Mouse (Mus musculus) midbrain, embryonic 11.5 days (tissue): ENCODE measurements around the gene Clic3. TPM values are rescaled to one million over a fixed set of nuclear protein-coding genes. Genes with fewer than 3 reads are reported as not detected.

ENCODE experiments used
- ATAC-seq: fragments of 200-750 bp; cut with Nextera tagmentation; 2 replicates; pipeline ENCODE4 v1.8.0; 2017; ENCODE audit warnings: moderate TSS enrichment, moderate library complexity; ENCODE audit not compliant: low FRiP score
- DNase-seq: peaks from one replicate; pipeline ENCODE4 v3.0.0; 2015; ENCODE audit warnings: low spot score; ENCODE audit errors: missing footprints
- H3K27ac ChIP-seq: fragments of 300-500 bp; sonication (generic); 2 replicates; pipeline ENCODE4 v1.5.1; 2014; ENCODE audit warnings: low read depth, low read length
- H3K27me3 ChIP-seq: fragments of 300-500 bp; sonication (generic); 2 replicates; pipeline ENCODE4 v1.6.1; 2014; ENCODE audit warnings: mild to moderate bottlenecking, low read length, moderate library complexity, mixed read lengths; ENCODE audit not compliant: control insufficient read depth, insufficient read depth
- H3K36me3 ChIP-seq: fragments of 300-500 bp; sonication (generic); 2 replicates; pipeline ENCODE4 v1.6.1; 2014; ENCODE audit warnings: mild to moderate bottlenecking, low read length, moderate library complexity, mixed read lengths; ENCODE audit not compliant: control insufficient read depth, insufficient read depth
- H3K4me1 ChIP-seq: fragments of 300-500 bp; sonication (generic); 2 replicates; pipeline ENCODE4 v1.6.1; 2014; ENCODE audit warnings: low read length; ENCODE audit not compliant: control insufficient read depth, insufficient read depth
- H3K4me2 ChIP-seq: fragments of 300-500 bp; sonication (generic); 2 replicates; pipeline ENCODE4 v1.6.1; 2014; ENCODE audit warnings: mild to moderate bottlenecking, moderate library complexity
- H3K4me3 ChIP-seq: fragments of 300-500 bp; sonication (generic); 2 replicates; pipeline ENCODE4 v1.5.1; 2014; ENCODE audit warnings: low read depth, low read length
- H3K9ac ChIP-seq: fragments of 300-500 bp; sonication (generic); 2 replicates; pipeline ENCODE4 v1.6.1; 2014; ENCODE audit warnings: low read length
- H3K9me3 ChIP-seq: fragments of 300-500 bp; sonication (generic); 2 replicates; pipeline ENCODE4 v1.6.1; 2016; ENCODE audit warnings: low read length; ENCODE audit not compliant: control insufficient read depth
- WGBS: fragments of 180-500 bp; shearing (Covaris S2); extraction: QIAGEN DNeasy Blood & Tissue Kit; methylation state at CpG from one replicate; pipeline ENCODE4 v1.1.7; 2014; 5-methylcytosine and 5-hydroxymethylcytosine counted together
- microRNA-seq: library from miRNA; unstranded; fragments of <30 nt; microRNA quantifications from one replicate; pipeline ENCODE4, GENCODE M21; 2017
- polyA plus RNA-seq: library from polyadenylated mRNA; unstranded; fragments of >200 nt; fragmentation: Nextera tagmentation; extraction: Ambion mirVana; gene quantifications from 2 replicates; pipeline ENCODE4 v1.2.1, GENCODE M21; 2014

The Clic3 gene
- polyA plus RNA-seq, 1 experiment from 2014 or later, result 0.25 TPM

- H3K27me3 ChIP-seq, result no peaks in the 10 kb centered on the region
- peak within 1 kb of the TSS; percentile 79 for H3K4me3 ChIP-seq
- DNase-seq (no peak), ATAC-seq (no peak; the same call in 1 of the 2 replicates)
- H3K9me3 ChIP-seq, result no peaks in the 10 kb centered on the region
- H3K9ac ChIP-seq, result peak within 1 kb of the TSS; percentile 90
- no peaks in the 10 kb centered on the region for H3K36me3 ChIP-seq
- WGBS, result 74% methylated on average over 20 of the region's 20 CpGs
- H3K4me1 ChIP-seq, result peaks cover 8% of the 10 kb centered on the region
- H3K4me2 ChIP-seq, result peak within 1 kb of the TSS; percentile 90
- H3K27ac ChIP-seq, result no peak within 1 kb of the TSS; the same call in 1 of the 2 replicates
Observed at GRCm38 (mm10) chr2:25501593-25502486, 45.2 kb downstream of the Clic3 start, which contains the start of gene C8g. Gene C8g (minus strand): TSS chr2:25501719.

- 89% methylated on average over 3 of the region's 3 CpGs for WGBS
- Histone ChIP-seq H3K4me1 (peaks cover 8% of the 10 kb centered on the region), H3K27ac (no peak overlapping the region), H3K36me3 (no peaks in the 10 kb centered on the region), H3K4me2 (no peak overlapping the region), H3K27me3 (no peaks in the 10 kb centered on the region), H3K9ac (no peak overlapping the region), H3K9me3 (no peaks in the 10 kb centered on the region), H3K4me3 (no peak overlapping the region)
- no peak for DNase-seq
- no peak for ATAC-seq
Observed at GRCm38 (mm10) chr2:25502726-25503125, 46.1 kb downstream of the Clic3 start.

- Histone ChIP-seq H3K27ac (no peak overlapping the region), H3K9ac (no peak overlapping the region), H3K36me3 (no peaks in the 10 kb centered on the region), H3K9me3 (no peaks in the 10 kb centered on the region), H3K4me1 (peaks cover 8% of the 10 kb centered on the region), H3K27me3 (no peaks in the 10 kb centered on the region), H3K4me2 (no peak overlapping the region), H3K4me3 (no peak overlapping the region)
- ATAC-seq (no peak), DNase-seq (no peak)
- WGBS, result 95% methylated on average over 19 of the region's 19 CpGs
Observed at GRCm38 (mm10) chr2:25504538-25504937, 47.9 kb downstream of the Clic3 start.

GRCm38 (mm10) chr2:25505000-25505399 lies 48.4 kb downstream of the Clic3 start:
- WGBS, result 80% methylated on average over 1 of the region's 1 CpGs
- Histone ChIP-seq H3K27me3 (no peaks in the 10 kb centered on the region), H3K36me3 (no peaks in the 10 kb centered on the region), H3K9ac (no peak overlapping the region), H3K4me1 (peaks cover 8% of the 10 kb centered on the region), H3K27ac (no peak overlapping the region), H3K4me2 (no peak overlapping the region), H3K4me3 (no peak overlapping the region), H3K9me3 (no peaks in the 10 kb centered on the region)
- no peak for ATAC-seq
- DNase-seq, result no peak

GRCm38 (mm10) chr2:25505860-25506259 lies 49.2 kb downstream of the Clic3 start:
- Histone ChIP-seq H3K9ac (no peak overlapping the region), H3K4me1 (peaks cover 8% of the 10 kb centered on the region), H3K9me3 (no peaks in the 10 kb centered on the region), H3K27me3 (no peaks in the 10 kb centered on the region), H3K27ac (no peak overlapping the region), H3K4me3 (no peak overlapping the region), H3K36me3 (no peaks in the 10 kb centered on the region), H3K4me2 (no peak overlapping the region)
- 86% methylated on average over 4 of the region's 4 CpGs for WGBS
- no peak for DNase-seq
- no peak for ATAC-seq

GRCm38 (mm10) chr2:25506964-25507363 lies 50.3 kb downstream of the Clic3 start:
- WGBS, result 29% methylated on average over 5 of the region's 5 CpGs
- DNase-seq (no peak), ATAC-seq (no peak)
- H3K27me3 ChIP-seq, result no peaks in the 10 kb centered on the region
- H3K36me3 ChIP-seq, result no peaks in the 10 kb centered on the region
- H3K9me3 ChIP-seq, result no peaks in the 10 kb centered on the region
- H3K9ac ChIP-seq, result no peak overlapping the region
- H3K4me1 ChIP-seq, result no peaks in the 10 kb centered on the region; the same call in 1 of the 2 replicates
- H3K27ac ChIP-seq, result no peak overlapping the region
- no peak overlapping the region for H3K4me2 ChIP-seq
- no peak overlapping the region for H3K4me3 ChIP-seq

Small RNA genes lying within 50 kb of the gene (microRNA-seq; reads per million reads assigned to microRNA genes)
- not detected for gene Mir3087

Other genes with a start within 250 kb of the Clic3 start
- 96.4 and 102 TPM in 2 replicates for gene Nelfb, start 245.3 kb upstream of the Clic3 start, polyA plus RNA-seq
- not detected in 2 replicates for gene Stpg3, start 242.2 kb upstream of the Clic3 start, polyA plus RNA-seq
- gene Fam166a, start 238.1 kb upstream of the Clic3 start, polyA plus RNA-seq, result 0.94 TPM in 1 of 2 replicates, not detected in the other
- 535 and 571 TPM in 2 replicates for gene Tubb4b, start 232.1 kb upstream of the Clic3 start, polyA plus RNA-seq
- not detected in 2 replicates for gene Slc34a3, start 222.5 kb upstream of the Clic3 start, polyA plus RNA-seq
- not detected in 2 replicates for gene Rnf224, start 220.1 kb upstream of the Clic3 start, polyA plus RNA-seq
- 24.4 and 26.9 TPM in 2 replicates for gene Rnf208, start 214.6 kb upstream of the Clic3 start, polyA plus RNA-seq
- 0.32 TPM in 1 of 2 replicates, not detected in the other for gene Cysrt1, start 214.4 kb upstream of the Clic3 start, polyA plus RNA-seq
- 3.3 and 4.1 TPM in 2 replicates for gene AL732309.1, start 210.0 kb upstream of the Clic3 start, polyA plus RNA-seq
- 14.7 and 16.0 TPM in 2 replicates for gene Tmem203, start 201.4 kb upstream of the Clic3 start, polyA plus RNA-seq
- 2.4 and 4.5 TPM in 2 replicates for gene Tprn, start 194.2 kb upstream of the Clic3 start, polyA plus RNA-seq
- gene Ssna1, start 184.4 kb upstream of the Clic3 start, polyA plus RNA-seq, result 240 and 247 TPM in 2 replicates
- gene Anapc2, start 184.4 kb upstream of the Clic3 start, polyA plus RNA-seq, result 105 and 117 TPM in 2 replicates
- not detected in 2 replicates for gene Tmem210, start 168.7 kb upstream of the Clic3 start, polyA plus RNA-seq
- not detected in 2 replicates for gene Lrrc26, start 166.9 kb upstream of the Clic3 start, polyA plus RNA-seq
- 2.4 and 2.6 TPM in 2 replicates for gene Grin1, start 137.7 kb upstream of the Clic3 start, polyA plus RNA-seq
- 87.2 and 88.1 TPM in 2 replicates for gene Man1b1, start 124.5 kb upstream of the Clic3 start, polyA plus RNA-seq
- 15.9 and 16.0 TPM in 2 replicates for gene Dpp7, start 100.5 kb upstream of the Clic3 start, polyA plus RNA-seq
- 3.4 and 6.7 TPM in 2 replicates for gene Uap1l1, start 91.2 kb upstream of the Clic3 start, polyA plus RNA-seq
- gene Sapcd2, start 84.5 kb upstream of the Clic3 start, polyA plus RNA-seq, result 47.9 and 53.3 TPM in 2 replicates
- 0.12 and 0.23 TPM in 2 replicates for gene Entpd2, start 61.0 kb upstream of the Clic3 start, polyA plus RNA-seq
- 101 and 106 TPM in 2 replicates for gene Npdc1, start 57.5 kb upstream of the Clic3 start, polyA plus RNA-seq
- gene Fut7, start 33.6 kb upstream of the Clic3 start, polyA plus RNA-seq, result not detected in 2 replicates
- gene Abca2, start 28.1 kb upstream of the Clic3 start, polyA plus RNA-seq, result 5.2 and 5.4 TPM in 2 replicates
- 21.9 and 23.2 TPM in 2 replicates for gene Paxx, start 4.3 kb downstream of the Clic3 start, polyA plus RNA-seq
- 0.26 TPM in 1 of 2 replicates, not detected in the other for gene Ptgds, start 13.2 kb downstream of the Clic3 start, polyA plus RNA-seq
- gene Lcn12, start 37.1 kb downstream of the Clic3 start, polyA plus RNA-seq, result not detected in 2 replicates
- 65.9 and 66.4 TPM in 2 replicates for gene Fbxw5, start 43.9 kb downstream of the Clic3 start, polyA plus RNA-seq
- 3.6 TPM in 2 replicates for gene C8g, start 44.9 kb downstream of the Clic3 start, polyA plus RNA-seq
- gene Traf2, start 90.1 kb downstream of the Clic3 start, polyA plus RNA-seq, result 29.0 and 31.6 TPM in 2 replicates
- 385 TPM in 2 replicates for gene Edf1, start 101.0 kb downstream of the Clic3 start, polyA plus RNA-seq
- 1.4 and 2.2 TPM in 2 replicates for gene Mamdc4, start 118.0 kb downstream of the Clic3 start, polyA plus RNA-seq
- 158 and 159 TPM in 2 replicates for gene Phpt1, start 118.4 kb downstream of the Clic3 start, polyA plus RNA-seq
- 0.07 and 0.10 TPM in 2 replicates for gene Ajm1, start 124.9 kb downstream of the Clic3 start, polyA plus RNA-seq
- 49.2 and 51.2 TPM in 2 replicates for gene Rabl6, start 151.7 kb downstream of the Clic3 start, polyA plus RNA-seq
- gene Ccdc183, start 160.8 kb downstream of the Clic3 start, polyA plus RNA-seq, result 0.25 and 0.28 TPM in 2 replicates
- gene Tmem141, start 165.2 kb downstream of the Clic3 start, polyA plus RNA-seq, result 17.9 and 19.1 TPM in 2 replicates
- gene Fcna, start 171.2 kb downstream of the Clic3 start, polyA plus RNA-seq, result 1.3 and 1.6 TPM in 2 replicates
- not detected in 2 replicates for gene Lcn8, start 196.3 kb downstream of the Clic3 start, polyA plus RNA-seq
- gene Lcn5, start 201.1 kb downstream of the Clic3 start, polyA plus RNA-seq, result not detected in 2 replicates
- gene Lcn6, start 219.9 kb downstream of the Clic3 start, polyA plus RNA-seq, result not detected in 2 replicates
- not detected in 2 replicates for gene Lcn10, start 225.9 kb downstream of the Clic3 start, polyA plus RNA-seq
- not detected in 2 replicates for gene Obp2a, start 243.2 kb downstream of the Clic3 start, polyA plus RNA-seq
- 57.1 and 59.7 TPM in 2 replicates for gene Bmyc, start 249.9 kb downstream of the Clic3 start, polyA plus RNA-seq